Mouse (Mus musculus) liver, postnatal 0 days (tissue): ENCODE results near the gene Fat3.

ENCODE experiments used
- CTCF ChIP-seq: sonication (generic); IDR thresholded peaks from 2 replicates; pipeline ENCODE4 v1.5.1; 2016; ENCODE audit warnings: antibody characterized with exemption, low read depth
- EP300 ChIP-seq: IDR thresholded peaks from 2 replicates; pipeline ENCODE4 v1.6.1; 2016; ENCODE audit warnings: antibody characterized with exemption, low read depth, mild to moderate bottlenecking

- no peak for TF ChIP-seq CTCF
- TF ChIP-seq EP300, result no peak
Measured at GRCm38 (mm10) chr9:16200948-16201347, 300.1 kb downstream of the Fat3 start.
